Mouse (Mus musculus): ENCODE results near the gene Dab1. TPM values are rescaled to one million over a fixed set of nuclear protein-coding genes. Genes with fewer than 3 reads are reported as not detected.

Gene Dab1
- polyA plus RNA-seq, 1 experiment from 2014 or later, result 20.1 TPM

GRCm38 (mm10) chr4:103636168-103636776 lies 17.1 kb downstream of the Dab1 start:
- H3K4me3 ChIP-seq (replicated peaks), result no peak overlapping the region
- no peak overlapping the region for H3K9ac ChIP-seq
- no peak overlapping the region for H3K27ac ChIP-seq
- H3K4me1 ChIP-seq, result no peaks in the 10 kb centered on the region
- no peaks in the 10 kb centered on the region for H3K27me3 ChIP-seq
- H3K36me3 ChIP-seq, result no peaks in the 10 kb centered on the region
- WGBS, result 69% methylated on average over 5 of the region's 5 CpGs
- ATAC-seq (replicated peaks; ENCODE audit: low FRiP score), result no peak
- H3K9me3 ChIP-seq (replicated peaks), result no peaks in the 10 kb centered on the region
- no peak overlapping the region for H3K4me2 ChIP-seq

- ATAC-seq (replicated peaks; ENCODE audit: low FRiP score), result no peak
- H3K4me1 ChIP-seq, result no peaks in the 10 kb centered on the region
- no peak overlapping the region for H3K9ac ChIP-seq
- WGBS, result 52% methylated on average over 9 of the region's 9 CpGs
- no peaks in the 10 kb centered on the region for H3K9me3 ChIP-seq (replicated peaks)
- H3K4me3 ChIP-seq (replicated peaks), result no peak overlapping the region
- H3K27ac ChIP-seq, result no peak overlapping the region
- no peaks in the 10 kb centered on the region for H3K27me3 ChIP-seq
- no peaks in the 10 kb centered on the region for H3K36me3 ChIP-seq
- H3K4me2 ChIP-seq, result no peak overlapping the region
Observed at GRCm38 (mm10) chr4:103648209-103648896, 29.2 kb downstream of the Dab1 start.

GRCm38 (mm10) chr4:103655740-103656139 lies 36.6 kb downstream of the Dab1 start:
- Histone ChIP-seq H3K9ac (no peak overlapping the region), H3K36me3 (no peaks in the 10 kb centered on the region), H3K27ac (no peak overlapping the region), H3K4me1 (no peaks in the 10 kb centered on the region), H3K9me3 (replicated peaks) (no peaks in the 10 kb centered on the region), H3K4me2 (no peak overlapping the region), H3K4me3 (replicated peaks) (no peak overlapping the region), H3K27me3 (peaks cover 3% of the 10 kb centered on the region; the same call in 1 of the 2 replicates)
- ATAC-seq (replicated peaks; ENCODE audit: low FRiP score), result peak; percentile 54; the same call in 1 of the 2 replicates
- 21% methylated on average over 6 of the region's 6 CpGs for WGBS

- H3K9ac ChIP-seq, result no peak overlapping the region
- H3K36me3 ChIP-seq, result no peaks in the 10 kb centered on the region
Observed at GRCm38 (mm10) chr4:103661386-103661785, 42.2 kb downstream of the Dab1 start.

GRCm38 (mm10) chr4:103667438-103667837 lies 48.3 kb downstream of the Dab1 start:
- H3K27me3 ChIP-seq, result no peaks in the 10 kb centered on the region
- H3K4me2 ChIP-seq, result no peak overlapping the region
- ATAC-seq (replicated peaks; ENCODE audit: low FRiP score), result no peak
- no peaks in the 10 kb centered on the region for H3K9me3 ChIP-seq (replicated peaks)
- no peak overlapping the region for H3K27ac ChIP-seq
- H3K36me3 ChIP-seq, result no peaks in the 10 kb centered on the region
- H3K9ac ChIP-seq, result no peak overlapping the region
- H3K4me1 ChIP-seq, result no peaks in the 10 kb centered on the region
- no peak overlapping the region for H3K4me3 ChIP-seq (replicated peaks)
- WGBS, result 39% methylated on average over 4 of the region's 4 CpGs

More at GRCm38 (mm10) chr4:103661386-103661785, 42.2 kb downstream of the Dab1 start:
- H3K27ac ChIP-seq, result no peak overlapping the region
- no peaks in the 10 kb centered on the region for H3K9me3 ChIP-seq (replicated peaks)
- WGBS, result 46% methylated on average over 1 of the region's 1 CpGs
- H3K27me3 ChIP-seq, result peaks cover 3% of the 10 kb centered on the region; the same call in 1 of the 2 replicates
- no peak for ATAC-seq (replicated peaks; ENCODE audit: low FRiP score)
- H3K4me2 ChIP-seq, result no peak overlapping the region
- H3K4me1 ChIP-seq, result no peaks in the 10 kb centered on the region
- no peak overlapping the region for H3K4me3 ChIP-seq (replicated peaks)

- no peak for ATAC-seq (replicated peaks; ENCODE audit: low FRiP score)
- Histone ChIP-seq H3K36me3 (no peaks in the 10 kb centered on the region), H3K27ac (no peak overlapping the region), H3K4me2 (no peak overlapping the region), H3K9ac (no peak overlapping the region), H3K4me3 (replicated peaks) (no peak overlapping the region), H3K4me1 (no peaks in the 10 kb centered on the region), H3K9me3 (replicated peaks) (no peaks in the 10 kb centered on the region), H3K27me3 (no peaks in the 10 kb centered on the region)
- 49% methylated on average over 1 of the region's 1 CpGs for WGBS
Observed at GRCm38 (mm10) chr4:103677195-103677594, 58.0 kb downstream of the Dab1 start.

- Histone ChIP-seq H3K27ac (no peak overlapping the region), H3K4me2 (no peak overlapping the region), H3K36me3 (no peaks in the 10 kb centered on the region), H3K27me3 (no peaks in the 10 kb centered on the region), H3K9ac (no peak overlapping the region), H3K4me1 (no peaks in the 10 kb centered on the region), H3K4me3 (replicated peaks) (no peak overlapping the region), H3K9me3 (replicated peaks) (no peaks in the 10 kb centered on the region)
- no peak for ATAC-seq (replicated peaks; ENCODE audit: low FRiP score)
- 89% methylated on average over 6 of the region's 6 CpGs for WGBS
Observed at GRCm38 (mm10) chr4:103678501-103678900, 59.3 kb downstream of the Dab1 start.

GRCm38 (mm10) chr4:103685136-103685535 lies 66.0 kb downstream of the Dab1 start:
- no peak for ATAC-seq (replicated peaks; ENCODE audit: low FRiP score)
- no peak overlapping the region for H3K27ac ChIP-seq
- no peaks in the 10 kb centered on the region for H3K36me3 ChIP-seq

GRCm38 (mm10) chr4:103691717-103692116 lies 72.6 kb downstream of the Dab1 start:
- no peak for ATAC-seq (replicated peaks; ENCODE audit: low FRiP score)
- WGBS, result 53% methylated on average over 3 of the region's 3 CpGs

More at GRCm38 (mm10) chr4:103685136-103685535, 66.0 kb downstream of the Dab1 start:
- Histone ChIP-seq H3K4me1 (no peaks in the 10 kb centered on the region), H3K4me3 (replicated peaks) (no peak overlapping the region), H3K27me3 (no peaks in the 10 kb centered on the region), H3K9ac (no peak overlapping the region), H3K4me2 (no peak overlapping the region), H3K9me3 (replicated peaks) (no peaks in the 10 kb centered on the region)
- 64% methylated on average over 4 of the region's 4 CpGs for WGBS

GRCm38 (mm10) chr4:103699755-103700154 lies 80.6 kb downstream of the Dab1 start:
- H3K36me3 ChIP-seq, result no peaks in the 10 kb centered on the region
- no peak for ATAC-seq (replicated peaks; ENCODE audit: low FRiP score)
- H3K4me1 ChIP-seq, result no peaks in the 10 kb centered on the region
- H3K27ac ChIP-seq, result no peak overlapping the region
- peaks cover 4% of the 10 kb centered on the region; the same call in 1 of the 2 replicates for H3K27me3 ChIP-seq
- no peak overlapping the region for H3K9ac ChIP-seq
- no peaks in the 10 kb centered on the region for H3K9me3 ChIP-seq (replicated peaks)
- no peak overlapping the region for H3K4me2 ChIP-seq
- 47% methylated on average over 4 of the region's 4 CpGs for WGBS
- no peak overlapping the region for H3K4me3 ChIP-seq (replicated peaks)

More at GRCm38 (mm10) chr4:103691717-103692116, 72.6 kb downstream of the Dab1 start:
- Histone ChIP-seq H3K4me1 (no peaks in the 10 kb centered on the region), H3K4me2 (no peak overlapping the region), H3K9ac (no peak overlapping the region), H3K27me3 (no peaks in the 10 kb centered on the region), H3K4me3 (replicated peaks) (no peak overlapping the region), H3K27ac (no peak overlapping the region), H3K9me3 (replicated peaks) (no peaks in the 10 kb centered on the region), H3K36me3 (no peaks in the 10 kb centered on the region)

GRCm38 (mm10) chr4:103700392-103700791 lies 81.2 kb downstream of the Dab1 start:
- H3K9me3 ChIP-seq (replicated peaks), result no peaks in the 10 kb centered on the region
- H3K27ac ChIP-seq, result no peak overlapping the region
- no peak overlapping the region for H3K4me2 ChIP-seq
- H3K4me1 ChIP-seq, result no peaks in the 10 kb centered on the region
- H3K27me3 ChIP-seq, result peaks cover 4% of the 10 kb centered on the region; the same call in 1 of the 2 replicates
- no peak overlapping the region for H3K4me3 ChIP-seq (replicated peaks)
- ATAC-seq (replicated peaks; ENCODE audit: low FRiP score), result no peak
- H3K9ac ChIP-seq, result no peak overlapping the region
- WGBS, result 77% methylated on average over 6 of the region's 6 CpGs
- H3K36me3 ChIP-seq, result no peaks in the 10 kb centered on the region

- ATAC-seq (replicated peaks; ENCODE audit: low FRiP score), result no peak
- H3K9ac ChIP-seq, result no peak overlapping the region
Observed at GRCm38 (mm10) chr4:103702137-103702536, 83.0 kb downstream of the Dab1 start.

More at GRCm38 (mm10) chr4:103702137-103702536, 83.0 kb downstream of the Dab1 start:
- Histone ChIP-seq H3K27ac (no peak overlapping the region), H3K9me3 (replicated peaks) (no peaks in the 10 kb centered on the region), H3K27me3 (peaks cover 4% of the 10 kb centered on the region; the same call in 1 of the 2 replicates), H3K4me2 (no peak overlapping the region), H3K4me1 (no peaks in the 10 kb centered on the region), H3K36me3 (no peaks in the 10 kb centered on the region), H3K4me3 (replicated peaks) (no peak overlapping the region)
- 45% methylated on average over 3 of the region's 3 CpGs for WGBS

All from kidney, embryonic 15.5 days (tissue).